Mouse (Mus musculus) heart, adult 11 months (tissue): ENCODE measurements around the gene Dbx2.

ENCODE experiments used
- DNase-seq: peaks from one replicate; pipeline ENCODE4 v3.0.0; 2022

Dbx2 gene

DNA sequence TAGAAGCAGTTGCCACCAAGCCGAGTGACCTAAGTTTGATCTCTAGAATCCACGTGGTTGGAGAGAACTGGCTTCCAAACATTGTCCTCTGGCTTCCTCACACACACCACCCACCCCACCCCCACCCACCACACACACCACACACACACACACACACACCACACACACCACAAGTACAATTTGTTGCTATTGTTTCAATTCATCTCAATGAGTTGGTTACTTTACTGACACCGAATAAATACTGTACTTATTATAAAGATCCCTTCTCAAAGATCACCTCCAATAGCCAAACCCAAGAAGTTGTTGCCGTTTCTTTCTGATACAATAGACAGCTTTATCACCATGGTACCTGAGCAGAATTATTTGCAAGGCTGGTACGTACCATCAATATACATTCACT is at the start of gene Dbx2:
Gene Dbx2 (minus strand): TSS at position 101 of the 400 bp plus-strand sequence.
- no peak for DNase-seq

DNA sequence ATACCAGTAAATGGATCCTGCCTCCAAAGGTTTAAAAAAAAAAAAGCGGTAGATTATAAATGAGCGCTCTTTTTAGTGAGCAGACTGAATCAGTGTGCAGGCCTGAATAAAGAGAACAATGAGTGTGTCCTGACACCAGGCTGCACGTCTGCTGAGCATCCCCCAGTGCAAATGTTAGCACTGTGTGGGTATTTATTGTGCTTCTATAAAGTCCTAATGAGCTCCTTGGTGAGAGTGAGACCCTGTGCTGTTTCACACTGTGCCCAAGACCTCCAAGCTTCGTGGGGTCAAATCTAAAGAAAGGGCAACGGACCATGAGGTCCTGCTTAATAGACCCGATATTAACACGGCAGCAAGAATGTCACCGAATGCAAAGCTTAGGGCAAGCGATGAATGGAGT is 46.4 kb upstream of the Dbx2 start:
- no peak for DNase-seq

DNA sequence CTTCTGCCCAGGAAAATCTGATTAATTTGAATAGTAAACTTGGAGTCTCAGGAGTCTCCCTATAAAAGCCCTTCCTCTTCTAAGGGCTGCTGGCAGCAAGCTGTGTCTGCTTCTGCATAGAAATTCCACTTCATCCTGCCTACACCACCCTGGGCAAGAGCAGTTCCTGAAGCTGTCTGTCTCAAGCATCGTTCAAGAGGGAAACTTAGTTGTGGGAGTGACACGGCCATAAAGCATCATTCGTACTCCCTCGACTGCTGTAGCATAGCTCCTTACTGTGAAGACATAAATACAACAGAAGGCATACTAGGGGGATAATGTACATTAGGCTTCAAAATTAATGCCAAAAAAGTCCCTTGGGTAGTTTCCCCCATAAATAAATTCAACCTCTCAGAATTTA is 45.8 kb upstream of the Dbx2 start:
- DNase-seq: no peak

DNA sequence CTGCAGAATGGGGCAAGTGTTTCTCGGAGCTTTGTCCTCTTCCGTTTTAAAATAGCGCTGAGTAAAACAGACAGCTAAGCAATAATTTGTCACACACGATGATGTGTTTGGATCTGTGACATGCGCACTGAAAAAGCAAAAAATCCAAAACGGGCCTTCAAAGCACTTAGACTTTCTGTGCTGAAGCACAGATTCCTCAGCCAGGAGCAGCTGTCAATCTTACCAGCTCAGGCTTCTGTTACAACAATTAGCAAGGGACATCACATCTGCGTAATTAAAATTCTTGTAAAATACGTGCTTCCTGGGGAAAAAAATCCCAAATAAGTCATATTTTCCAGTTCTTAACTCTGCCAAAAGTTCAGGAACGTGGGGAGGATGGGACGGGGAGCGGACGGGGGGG is 43.6 kb upstream of the Dbx2 start:
- DNase-seq: no peak

DNA sequence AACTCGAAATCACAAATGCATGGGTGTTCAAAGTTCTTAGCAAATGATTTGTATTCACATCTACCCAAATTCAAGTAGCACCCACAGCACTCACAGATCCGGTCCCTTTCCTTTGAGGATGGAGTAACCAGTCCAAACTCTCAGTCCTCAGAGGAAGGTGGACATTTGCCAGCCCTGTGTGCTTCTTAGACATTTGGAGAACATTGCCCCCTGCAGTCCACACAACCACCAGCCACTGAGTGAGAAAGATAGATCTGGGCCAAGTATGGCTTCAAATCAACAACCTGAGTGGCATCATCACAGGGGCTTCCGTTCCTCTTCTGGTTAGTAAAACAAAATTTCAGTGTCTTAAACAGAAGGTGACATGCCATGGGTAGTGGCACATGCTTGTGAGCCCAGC is 38.0 kb upstream of the Dbx2 start:
- peak; percentile 75 for DNase-seq

DNA sequence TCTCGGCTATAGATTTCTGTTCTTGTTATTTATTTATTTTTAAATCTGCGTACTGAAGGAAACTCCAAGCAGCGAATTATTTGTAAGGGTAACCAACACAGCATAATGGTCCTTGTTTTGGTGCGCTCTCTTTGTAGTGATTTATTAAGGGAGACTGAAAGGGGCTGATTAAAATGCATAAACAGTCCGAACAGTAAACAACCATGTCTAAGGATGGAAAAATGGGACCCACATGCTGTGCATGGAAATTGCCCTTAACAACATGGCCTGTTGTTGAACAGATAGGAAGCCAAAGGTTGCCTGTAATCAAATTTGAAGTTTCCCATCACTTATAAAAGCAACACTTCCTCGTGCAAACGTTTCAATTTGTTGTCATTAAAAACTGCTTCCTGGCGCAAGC is 35.8 kb upstream of the Dbx2 start:
- no peak for DNase-seq

DNA sequence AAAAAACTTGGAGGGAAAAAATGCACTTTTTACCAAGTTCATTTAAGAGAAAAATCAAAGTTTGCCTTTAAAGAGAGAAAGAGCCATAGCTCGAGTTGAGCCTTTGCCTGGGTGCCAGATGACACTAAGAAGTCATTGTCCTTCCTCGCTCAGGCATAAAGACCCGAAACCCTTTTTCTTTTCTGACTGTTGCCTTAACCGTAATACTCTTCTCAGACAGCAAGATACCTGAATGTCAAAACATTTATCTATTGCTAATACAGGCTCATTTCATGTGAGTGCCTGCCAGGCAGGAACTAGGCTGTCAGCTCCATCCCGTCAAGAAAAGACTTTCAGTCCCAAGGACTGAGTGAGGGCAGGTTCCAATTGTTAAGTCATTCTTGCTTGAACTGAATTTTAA is 35.4 kb upstream of the Dbx2 start:
- no peak for DNase-seq

DNA sequence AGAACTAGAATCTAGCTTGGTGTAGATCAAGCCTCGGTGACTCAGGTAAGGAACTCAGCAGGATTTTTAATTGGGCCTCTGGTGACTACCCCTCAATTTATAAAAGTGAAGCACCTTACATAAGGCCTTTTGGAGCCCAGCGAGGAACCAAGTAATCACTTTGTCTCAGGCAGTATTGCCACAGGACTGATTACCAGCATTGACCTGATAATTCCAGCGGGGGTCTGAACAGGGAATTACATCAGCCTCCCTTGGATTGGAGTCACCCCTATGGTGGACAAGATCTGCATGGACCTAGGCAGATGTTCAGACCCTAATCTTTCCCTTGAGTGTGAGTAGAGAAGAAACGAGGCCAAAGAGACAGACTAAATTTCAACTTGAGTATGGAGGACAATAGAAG is 26.9 kb upstream of the Dbx2 start:
- no peak for DNase-seq

DNA sequence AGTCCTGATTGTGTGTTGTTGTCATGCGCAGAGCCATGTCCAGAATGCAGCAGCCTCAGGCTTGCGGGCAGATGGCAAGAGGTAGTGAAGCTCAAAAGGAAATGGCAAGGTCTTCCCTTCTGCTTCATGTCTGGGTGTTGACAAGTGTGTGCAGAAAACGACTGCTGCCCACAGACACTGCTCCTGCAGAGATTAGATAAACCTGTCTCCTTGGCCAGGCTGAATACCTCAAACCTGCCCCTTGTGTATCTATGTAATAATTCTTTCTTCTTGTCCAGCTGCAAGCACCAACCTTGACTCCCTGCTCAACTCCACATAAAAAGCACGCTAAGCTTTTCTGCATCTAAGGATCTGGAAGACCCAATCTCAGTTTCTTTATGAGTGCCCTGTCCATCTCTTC is 19.9 kb upstream of the Dbx2 start:
- DNase-seq: no peak

DNA sequence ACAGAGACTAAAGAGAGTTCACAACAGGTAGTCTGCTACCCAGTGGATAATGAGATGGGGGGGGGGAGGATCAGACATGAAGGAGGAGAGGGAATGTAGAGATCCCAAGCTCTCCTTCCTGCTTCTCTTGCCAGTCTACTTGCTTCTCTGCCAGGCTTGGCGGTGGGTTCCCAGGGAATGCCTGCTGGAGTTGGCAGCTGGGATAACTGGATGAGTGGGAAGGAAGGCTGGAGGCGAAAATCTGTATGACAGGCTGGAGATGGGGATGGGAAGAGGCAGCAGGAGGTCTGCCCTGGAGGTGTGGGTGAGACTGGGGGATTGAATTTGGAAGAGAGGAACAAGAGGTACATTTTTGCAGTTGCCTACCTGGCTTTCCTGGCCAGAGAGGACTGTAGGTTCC is 19.4 kb upstream of the Dbx2 start:
- DNase-seq: no peak

DNA sequence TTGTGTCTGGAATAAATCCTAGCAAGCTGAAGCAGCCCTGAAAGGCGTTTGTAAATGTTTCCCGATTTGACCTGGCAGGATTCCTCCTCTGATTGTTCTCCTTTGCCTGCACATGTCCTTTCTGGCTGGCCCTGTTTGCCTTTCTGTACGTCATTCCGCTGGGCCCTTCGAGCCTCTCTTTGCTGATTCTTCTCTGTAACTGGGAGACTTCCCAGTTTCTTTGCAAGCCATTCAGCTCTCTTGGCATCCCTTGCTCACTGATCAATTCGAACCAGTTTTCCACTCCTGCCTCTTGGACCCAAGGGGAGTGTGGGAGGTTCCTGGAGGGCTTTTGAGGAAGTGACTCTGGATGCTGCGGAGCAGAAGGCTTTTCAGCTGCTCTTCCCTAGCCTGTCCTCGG is 11.4 kb upstream of the Dbx2 start:
- no peak for DNase-seq

DNA sequence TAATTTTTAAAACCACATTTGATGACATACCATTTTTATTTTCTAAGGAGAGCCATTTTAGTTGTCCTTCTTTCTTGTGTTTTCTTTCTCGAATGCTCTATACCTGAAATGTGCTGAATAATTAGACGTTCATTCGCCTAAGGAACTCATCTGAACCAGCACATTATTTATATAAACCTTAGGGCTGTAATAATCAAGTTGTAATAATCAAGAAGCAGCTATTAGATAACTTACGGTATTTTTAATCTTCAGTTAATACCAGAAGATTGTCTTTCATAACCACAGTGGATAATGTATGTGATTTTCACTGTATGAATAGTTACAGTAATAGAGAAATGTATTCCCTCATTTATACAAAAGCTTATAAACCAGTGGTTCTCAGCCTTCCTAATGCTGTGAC is 9.2 kb upstream of the Dbx2 start:
- DNase-seq: no peak

DNA sequence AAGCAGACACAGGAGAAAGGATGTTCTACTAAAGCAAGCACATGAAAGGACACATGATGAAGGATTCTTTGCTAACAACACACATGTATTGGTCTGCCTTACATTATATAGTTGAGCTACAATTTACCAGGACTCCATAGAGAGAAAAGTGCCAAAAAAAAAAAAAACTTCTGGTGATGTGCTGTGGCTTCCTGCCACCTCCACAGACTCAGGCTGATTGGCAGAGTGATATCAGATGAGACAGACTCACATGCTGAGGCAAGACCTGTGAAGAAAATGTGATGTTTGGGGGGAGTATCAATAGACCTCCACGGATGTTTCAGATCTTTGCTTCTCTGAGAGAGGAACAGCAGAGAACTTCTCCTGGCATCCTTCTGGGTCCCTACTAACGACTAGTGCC is 6.0 kb upstream of the Dbx2 start:
- DNase-seq: no peak

DNA sequence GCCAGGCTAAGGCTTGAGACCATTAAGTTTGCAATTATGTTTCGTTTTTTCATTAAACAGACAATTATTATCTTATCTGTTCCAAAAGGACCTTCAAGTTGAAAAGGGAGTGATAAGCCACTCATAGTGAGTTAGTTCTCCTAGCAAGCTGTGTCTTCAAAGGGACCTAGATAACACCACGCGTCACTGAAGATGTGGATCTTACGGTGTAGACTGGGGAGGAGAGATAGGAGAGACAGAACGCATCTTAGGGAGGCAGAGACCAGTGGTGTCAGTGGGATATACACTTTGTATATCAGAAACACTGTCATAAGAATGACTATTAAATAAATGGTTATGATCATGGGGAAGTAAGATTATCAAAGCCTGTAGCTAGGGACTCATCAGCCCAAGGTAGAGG is 4.6 kb upstream of the Dbx2 start:
- DNase-seq: no peak

DNA sequence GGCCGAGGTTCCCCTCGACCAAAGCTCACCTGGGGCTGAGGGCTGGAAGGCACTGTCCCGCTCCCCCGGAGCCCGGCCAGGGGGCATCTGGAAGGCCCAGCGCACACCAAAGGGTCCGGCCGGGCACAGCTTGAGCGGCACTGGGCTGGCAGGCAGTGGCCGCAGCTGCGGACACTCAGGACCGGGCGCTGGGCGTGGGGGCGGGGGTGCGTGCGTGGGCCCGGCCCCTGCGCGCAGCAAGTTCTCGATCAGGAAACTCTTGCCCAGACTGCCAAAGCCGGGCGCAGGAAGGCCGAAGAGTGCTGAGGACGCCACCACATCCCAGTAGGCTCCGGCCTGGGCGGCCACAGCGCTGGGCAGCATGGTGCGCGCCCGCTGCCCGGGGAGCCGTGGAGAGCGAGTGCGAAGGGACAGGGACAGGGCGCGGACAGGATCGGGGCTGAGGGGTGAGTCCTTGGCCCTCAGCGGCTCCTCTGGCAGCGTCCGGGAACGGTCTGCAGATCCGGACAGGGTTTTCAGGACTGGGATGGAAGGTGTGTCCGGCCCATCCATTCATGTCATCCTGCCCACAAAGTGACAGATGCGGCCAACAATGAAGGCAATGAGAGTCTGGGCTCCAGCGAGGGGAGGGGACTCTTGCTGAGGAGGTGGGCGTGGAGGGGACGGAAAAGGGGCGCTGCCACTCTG is 1.4 kb downstream of the Dbx2 start:
- DNase-seq: no peak

DNA sequence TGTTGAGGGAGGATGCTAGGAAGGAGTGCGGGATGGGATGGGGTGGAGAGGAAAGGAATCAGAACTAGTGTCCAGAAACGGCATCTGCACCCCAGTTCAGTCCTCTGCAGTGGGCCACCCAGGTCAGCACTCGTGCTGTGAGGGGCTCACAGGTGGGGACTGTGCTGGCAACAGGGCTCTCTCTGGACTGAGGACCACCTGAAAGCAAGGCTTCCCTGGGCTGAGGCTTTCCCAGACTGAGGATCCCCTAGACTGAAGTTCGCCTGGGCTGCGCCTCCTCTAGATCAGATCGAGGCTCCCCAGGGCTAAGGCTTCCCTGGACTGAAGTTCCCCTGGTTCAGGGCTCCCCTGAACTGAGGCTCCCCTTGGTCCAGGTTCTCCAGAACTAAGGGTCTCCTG is 1.9 kb downstream of the Dbx2 start:
- DNase-seq: no peak

DNA sequence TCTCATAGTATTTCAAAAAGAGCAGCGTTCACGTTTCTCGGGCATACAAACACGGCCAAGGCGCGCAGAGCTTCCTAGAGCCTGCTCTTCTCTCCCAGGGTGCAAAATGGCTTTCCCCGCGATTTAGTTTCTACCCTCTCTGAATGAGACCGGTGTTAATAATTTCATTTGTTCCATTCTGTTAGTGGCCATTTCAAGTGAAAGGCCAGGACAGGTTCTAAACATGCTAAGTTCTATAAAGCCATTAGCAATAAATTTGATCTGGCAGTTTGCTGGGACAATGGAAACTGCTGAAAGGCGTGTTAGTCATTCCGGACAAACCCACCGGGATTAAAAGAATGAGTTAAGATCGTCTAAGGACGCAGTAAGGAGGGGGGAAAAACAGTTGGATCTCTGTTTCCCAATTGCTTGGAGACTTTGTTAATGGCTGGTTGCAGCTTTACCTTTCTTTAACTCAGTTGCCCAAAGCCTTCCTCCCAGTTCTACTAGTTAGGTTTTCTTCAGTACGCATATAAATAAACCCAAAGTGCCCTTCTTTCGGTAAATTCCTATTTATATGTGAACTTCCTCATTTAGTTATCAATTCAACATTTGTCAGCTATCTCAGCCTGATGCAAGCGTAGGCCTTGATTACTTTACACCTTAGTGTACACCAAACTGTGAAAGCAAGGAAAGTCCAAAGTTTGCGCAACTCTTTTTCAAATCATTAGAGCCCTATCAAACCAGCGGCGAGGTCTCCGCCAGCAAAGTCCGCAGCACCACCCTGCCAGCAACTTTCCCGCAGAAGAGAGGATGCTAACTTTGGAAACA is 2.7 kb downstream of the Dbx2 start:
- DNase-seq: no peak

DNA sequence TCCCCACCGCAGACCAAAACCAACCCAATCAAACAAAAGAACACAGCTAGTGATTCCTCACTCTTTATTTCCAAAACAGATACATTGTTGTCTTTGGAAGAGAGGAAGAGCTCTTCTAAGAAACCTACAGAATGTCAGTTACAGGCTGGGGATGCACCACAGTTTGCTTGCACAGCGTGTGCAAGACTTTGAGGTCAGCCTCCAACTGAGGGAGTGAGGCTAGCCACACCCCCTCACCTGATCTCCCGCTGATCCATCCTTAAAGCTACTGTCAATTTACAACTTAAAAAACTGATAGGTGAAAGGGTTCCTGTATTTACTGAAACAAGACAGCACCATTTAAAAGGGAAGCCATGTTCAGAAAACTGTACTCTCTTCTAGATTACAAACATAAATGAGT is 3.9 kb downstream of the Dbx2 start:
- DNase-seq: no peak

DNA sequence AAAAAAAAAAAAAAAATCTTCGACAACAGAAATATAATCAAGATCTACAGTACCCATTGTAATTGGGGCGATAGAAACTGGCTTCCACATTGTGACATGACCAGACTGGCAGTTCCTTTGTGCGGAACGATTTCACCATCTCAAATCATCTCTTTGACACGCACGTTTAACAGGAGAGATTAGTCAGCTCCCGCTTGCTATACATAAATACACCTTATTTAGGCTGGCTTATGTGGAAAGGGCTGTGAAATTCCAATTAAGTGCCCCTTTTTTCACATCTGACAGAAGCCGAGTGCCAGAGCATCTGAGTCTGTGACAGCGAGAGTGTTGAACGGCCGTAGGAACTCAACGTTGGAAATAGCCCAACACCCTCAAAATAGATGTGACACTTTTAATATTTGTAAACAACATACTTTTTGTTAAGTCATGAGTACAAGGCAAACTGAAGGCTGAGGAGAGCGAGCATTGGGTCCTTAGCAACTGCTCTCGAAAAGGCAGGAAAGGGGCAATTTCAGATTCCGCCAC is 12.2 kb downstream of the Dbx2 start:
- no peak for DNase-seq

DNA sequence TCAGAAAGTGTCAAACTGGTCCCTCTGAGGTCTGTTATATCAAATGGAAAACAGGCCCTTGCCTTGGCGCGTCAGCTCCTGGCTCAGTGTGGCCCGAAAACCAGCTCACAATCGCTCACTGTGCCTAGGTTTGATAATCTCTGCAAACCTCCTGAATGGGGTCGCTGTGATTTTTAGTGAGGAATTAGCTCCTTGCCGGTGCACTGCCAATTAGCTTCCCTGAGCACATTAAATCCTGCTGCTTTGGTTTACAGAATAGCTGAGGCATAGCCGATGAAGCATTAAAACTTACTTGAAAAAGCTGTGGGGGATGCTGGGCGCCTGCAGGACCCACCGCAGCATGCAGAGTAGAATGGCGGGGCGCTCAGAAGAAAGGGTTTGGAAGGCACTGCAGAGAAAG is 15.4 kb downstream of the Dbx2 start:
- no peak for DNase-seq

DNA sequence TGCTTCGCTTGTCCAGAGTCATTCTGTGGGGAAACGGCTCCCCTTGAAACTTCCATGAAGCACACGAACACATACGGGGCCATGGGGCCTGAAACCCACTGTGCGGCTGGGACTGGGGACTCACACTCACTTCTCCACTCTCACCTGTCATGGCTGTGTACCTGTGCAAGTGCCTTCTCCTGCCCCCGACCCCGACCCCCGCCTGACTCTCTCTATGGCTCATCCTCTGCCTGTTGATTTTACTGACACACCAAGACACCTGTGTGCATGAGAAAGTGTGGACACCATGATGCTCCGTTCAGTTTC is 16.0 kb downstream of the Dbx2 start:
- no peak for DNase-seq

DNA sequence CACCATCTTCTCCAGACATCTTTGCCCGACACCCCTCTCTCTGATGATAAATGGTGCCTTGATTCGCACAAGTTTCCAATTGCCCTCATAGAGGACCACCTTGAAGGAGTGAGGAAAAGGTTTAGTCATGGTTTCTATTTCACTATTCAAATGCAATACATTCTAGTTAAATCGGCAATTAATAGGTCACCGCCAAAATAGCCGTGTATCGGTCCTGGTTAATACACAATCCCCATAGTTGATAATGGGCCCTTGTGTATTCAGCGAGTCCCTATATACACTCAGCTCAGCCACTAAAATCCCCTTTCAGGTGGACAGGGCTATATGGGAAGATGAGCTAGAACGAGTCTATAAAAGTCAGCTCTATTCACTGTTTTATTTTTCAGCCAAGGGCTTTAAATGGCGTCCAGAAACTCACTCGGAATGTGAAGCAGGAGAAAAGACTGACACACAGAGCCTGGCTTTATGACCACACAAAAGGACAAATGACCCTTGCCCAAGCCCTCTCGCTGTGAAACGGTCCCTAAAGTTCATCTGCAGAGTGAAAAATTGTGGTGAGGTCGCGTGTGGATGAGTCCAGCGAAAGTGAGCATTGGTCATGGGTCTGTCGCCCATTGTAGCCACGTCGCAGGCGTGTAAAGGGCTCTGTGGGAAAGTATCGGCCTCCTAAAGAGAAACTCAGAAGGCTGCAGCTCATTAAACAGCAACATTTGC is 16.5 kb downstream of the Dbx2 start:
- no peak for DNase-seq

DNA sequence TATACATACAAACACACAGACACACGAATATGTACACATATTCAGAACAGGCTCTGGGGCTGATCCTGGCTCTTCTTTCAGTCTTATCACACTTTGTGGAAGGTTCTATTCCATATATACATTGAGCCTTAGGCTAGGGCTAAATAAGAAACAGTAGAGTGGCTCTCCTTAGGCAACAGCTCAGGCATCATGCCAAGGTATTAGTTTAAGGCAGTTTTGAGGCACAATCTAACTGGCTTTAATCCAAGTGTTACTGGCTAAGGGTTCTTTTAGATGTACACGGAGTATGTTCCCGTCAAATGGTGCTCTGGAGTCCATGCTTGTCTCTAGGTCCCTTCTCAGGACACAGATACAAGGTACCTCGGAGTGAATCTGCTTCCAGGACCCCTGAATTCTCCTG is 31.4 kb downstream of the Dbx2 start:
- no peak for DNase-seq

DNA sequence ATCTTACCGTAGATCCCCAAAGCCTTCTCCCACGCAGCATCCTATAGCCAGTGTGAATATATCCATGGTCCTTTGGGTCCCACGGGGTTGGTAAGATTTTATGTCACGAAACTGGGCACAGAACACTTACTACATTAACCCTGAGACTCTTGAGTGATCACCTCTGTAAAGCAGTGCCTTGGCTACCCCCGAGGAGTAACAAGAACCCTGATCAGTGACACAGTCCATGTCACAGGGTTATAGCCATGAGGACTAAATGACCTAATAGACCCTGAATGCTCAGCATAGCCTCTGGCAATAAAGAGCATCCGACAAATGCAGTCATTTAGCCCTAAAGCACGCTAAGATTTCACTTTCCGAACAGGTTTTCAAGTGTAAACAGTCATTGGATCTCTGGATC is 33.0 kb downstream of the Dbx2 start:
- no peak for DNase-seq
